ENCODE assay signal across 9 mouse cellular contexts in the genomic region with DNA sequence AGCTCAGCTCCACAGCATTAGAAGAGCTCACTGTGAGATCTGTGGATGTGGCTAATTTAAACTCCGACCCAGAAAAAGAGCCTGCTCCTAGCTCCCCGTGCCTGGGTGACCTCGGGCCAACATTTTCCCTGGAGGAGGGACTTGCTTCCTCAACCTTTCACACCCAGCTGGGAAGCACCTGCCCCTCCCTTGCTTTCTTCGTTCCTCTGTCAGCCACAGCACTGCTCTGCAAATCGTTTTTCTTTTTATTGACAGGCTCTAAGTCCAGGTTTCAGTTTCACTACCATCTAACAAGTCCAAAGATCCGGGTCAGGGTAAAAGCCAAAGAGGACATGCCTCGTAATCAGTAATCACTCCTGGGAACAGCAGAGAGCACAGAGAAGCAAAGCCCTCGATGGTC.
DNase-seq lines count a peak whose midpoint lies in the region; ATAC-seq and TF ChIP-seq lines count a peak whose summit lies in the region.
"Had no signal": no experiment of that assay in that cellular context is flagged by ENCODE, and none has a peak within 500 bp of the region (broad histone marks: within the 10 kb centered on the region; RNA-seq: fewer than 3 reads in every experiment).

No protein-coding gene starts in this region.

- TF ChIP-seq CTCF in cerebellum, adult 2 months (IDR thresholded peaks at IDR 0.05; ENCODE audit: borderline replicate concordance, insufficient read depth, low read depth, low read length): no peak
- TF ChIP-seq CTCF in gastrocnemius, adult 2 months (IDR thresholded peaks at IDR 0.05): no peak

- ATAC-seq in liver, embryonic 15.5 days (ENCODE audit: insufficient read depth): peak; percentile 71
- ATAC-seq in forebrain, embryonic 12.5 days (ENCODE audit: low FRiP score): no peak
- ATAC-seq in cerebellum, adult (ENCODE audit: insufficient number of reproducible peaks, low FRiP score, low TSS enrichment): no peak

- no peak overlapping the region for H3K4me3 ChIP-seq in cerebellum, adult 2 months (replicated peaks; ENCODE audit: insufficient read depth, low read depth, low read length)
- peak overlapping the region; percentile 69 for H3K4me3 ChIP-seq in gastrocnemius, adult 2 months
- H3K4me3 ChIP-seq in liver, embryonic 15.5 days (replicated peaks): no peak overlapping the region; the same call in 1 of the 2 replicates
- H3K4me3 ChIP-seq in forebrain, embryonic 12.5 days (replicated peaks): no peak overlapping the region
- H3K4me3 ChIP-seq: midbrain, embryonic 12.5 days had no signal

- peak overlapping the region; percentile 27 for H3K4me2 ChIP-seq in liver, embryonic 15.5 days
- H3K4me2 ChIP-seq in forebrain, embryonic 12.5 days: no peak overlapping the region
- H3K4me2 ChIP-seq: midbrain, embryonic 12.5 days had no signal

- H3K36me3 ChIP-seq in liver, embryonic 15.5 days (replicated peaks): no peaks in the 10 kb centered on the region
- H3K36me3 ChIP-seq in forebrain, embryonic 12.5 days (replicated peaks): no peaks in the 10 kb centered on the region
- H3K36me3 ChIP-seq: midbrain, embryonic 12.5 days had no signal

- peaks cover 25% of the 10 kb centered on the region for H3K4me1 ChIP-seq in cerebellum, adult 2 months (ENCODE audit: control insufficient read depth, insufficient read depth, low read length)
- no peaks in the 10 kb centered on the region for H3K4me1 ChIP-seq in liver, embryonic 15.5 days (replicated peaks)
- H3K4me1 ChIP-seq in forebrain, embryonic 12.5 days: peaks cover 20% of the 10 kb centered on the region

- no peaks in the 10 kb centered on the region for H3K27me3 ChIP-seq in cerebellum, adult 2 months (ENCODE audit: control insufficient read depth, insufficient read depth, low read length)
- no peaks in the 10 kb centered on the region for H3K27me3 ChIP-seq in liver, embryonic 15.5 days
- no peaks in the 10 kb centered on the region for H3K27me3 ChIP-seq in forebrain, embryonic 12.5 days
- H3K27me3 ChIP-seq: midbrain, embryonic 12.5 days had no signal

- H3K9me3 ChIP-seq in liver, embryonic 15.5 days (replicated peaks): no peaks in the 10 kb centered on the region
- H3K9me3 ChIP-seq in forebrain, embryonic 12.5 days: no peaks in the 10 kb centered on the region
- H3K9me3 ChIP-seq: midbrain, embryonic 12.5 days had no signal

- H3K9ac ChIP-seq in liver, embryonic 15.5 days: no peak overlapping the region
- H3K9ac ChIP-seq in forebrain, embryonic 12.5 days: no peak overlapping the region
- H3K9ac ChIP-seq: midbrain, embryonic 12.5 days had no signal

- intact Hi-C loops in gastrocnemius, adult 2 months (cut with DNase I): no loop called here

- H3K27ac ChIP-seq in cerebellum, adult 2 months (ENCODE audit: insufficient read depth, low read length): peak overlapping the region; percentile 11; the same call in 1 of the 2 replicates
- H3K27ac ChIP-seq in gastrocnemius, adult 2 months: peak overlapping the region; percentile 93
- peak overlapping the region; percentile 74; the same call in 1 of the 2 replicates for H3K27ac ChIP-seq in liver, embryonic 15.5 days (replicated peaks)
- H3K27ac ChIP-seq in forebrain, embryonic 12.5 days: no peak overlapping the region
- H3K27ac ChIP-seq: midbrain, embryonic 12.5 days had no signal

- DNase-seq in cerebellum, adult 2 months: no peak
- DNase-seq in cerebellum, postnatal 14 days: no peak
- DNase-seq in gastrocnemius, adult 2 months: peak; percentile 71
- DNase-seq in kidney, adult 11 months: peak; percentile 64
- DNase-seq in urinary bladder, postnatal 10 days (ENCODE audit: low spot score): no peak

- 21% methylated on average over 8 of the region's 8 CpGs for WGBS in cerebellum, adult 2 months
- WGBS in liver, embryonic 15.5 days (ENCODE audit: insufficient replicate concordance): 27% methylated on average over 8 of the region's 8 CpGs
- WGBS in forebrain, embryonic 12.5 days: 68% methylated on average over 8 of the region's 8 CpGs

- TF ChIP-seq POLR2A in cerebellum, adult 2 months (IDR thresholded peaks at IDR 0.05; ENCODE audit: borderline replicate concordance, insufficient read depth, low read length): no peak

Comparison
In these comparisons a context has a peak if more than half of its experiments do, and no peak if none do; other contexts are left out.
1. DNase-seq: peak in gastrocnemius, adult 2 months (single experiment) and kidney, adult 11 months (single experiment); none in cerebellum, adult 2 months (0 of 2), cerebellum, postnatal 14 days (0 of 2) and urinary bladder, postnatal 10 days (single experiment).